Mouse (Mus musculus): ENCODE data around the gene Cyld. TPM values are rescaled to one million over a fixed set of nuclear protein-coding genes. Genes with fewer than 3 reads are reported as not detected.
A peak's percentile ranks its signal among the peaks of the same experiment; 100 is the strongest.

Gene Cyld
- polyA plus RNA-seq, 1 experiment: not detected

GRCm38 (mm10) chr8:88694291-88694690 is 2.5 kb upstream of the Cyld start:
- TF ChIP-seq POLR2A (IDR thresholded peaks at IDR 0.05; ENCODE audit: insufficient read depth, low read depth, low read length) (no peak), CTCF (IDR thresholded peaks at IDR 0.05; ENCODE audit: insufficient read depth, low read depth, low read length) (no peak)
- no peak overlapping the region for H3K4me3 ChIP-seq (ENCODE audit: insufficient read depth, low read depth, low read length)
- H3K4me1 ChIP-seq (ENCODE audit: control insufficient read depth, insufficient read depth, low read length): no peaks in the 10 kb centered on the region
- H3K27ac ChIP-seq (ENCODE audit: insufficient read depth, low read depth, low read length): no peak overlapping the region
- 86% methylated on average over 7 of the region's 7 CpGs for WGBS

- Histone ChIP-seq H3K4me3 (ENCODE audit: insufficient read depth, low read depth, low read length) (peak overlapping the region; percentile 92; the same call in 1 of the 2 replicates), H3K4me1 (ENCODE audit: control insufficient read depth, insufficient read depth, low read length) (no peaks in the 10 kb centered on the region), H3K27ac (ENCODE audit: insufficient read depth, low read depth, low read length) (no peak overlapping the region)
- WGBS: 2% methylated on average over 7 of the region's 7 CpGs
- TF ChIP-seq CTCF (IDR thresholded peaks at IDR 0.05; ENCODE audit: insufficient read depth, low read depth, low read length) (no peak), POLR2A (IDR thresholded peaks at IDR 0.05; ENCODE audit: insufficient read depth, low read depth, low read length) (no peak)
Measured at GRCm38 (mm10) chr8:88696228-88696627, 600 bp upstream of the Cyld start.

GRCm38 (mm10) chr8:88697642-88698031 is 809 bp downstream of the Cyld start:
- TF ChIP-seq CTCF (IDR thresholded peaks at IDR 0.05; ENCODE audit: insufficient read depth, low read depth, low read length) (no peak), POLR2A (IDR thresholded peaks at IDR 0.05; ENCODE audit: insufficient read depth, low read depth, low read length) (no peak)
- 3% methylated on average over 4 of the region's 4 CpGs for WGBS
- H3K27ac ChIP-seq (ENCODE audit: insufficient read depth, low read depth, low read length): peak overlapping the region; percentile 91
- H3K4me3 ChIP-seq (ENCODE audit: insufficient read depth, low read depth, low read length): peak overlapping the region; percentile 92
- H3K4me1 ChIP-seq (ENCODE audit: control insufficient read depth, insufficient read depth, low read length): no peaks in the 10 kb centered on the region

GRCm38 (mm10) chr8:88698048-88698447 is 1.2 kb downstream of the Cyld start:
- WGBS: 7% methylated on average over 2 of the region's 2 CpGs
- TF ChIP-seq CTCF (IDR thresholded peaks at IDR 0.05; ENCODE audit: insufficient read depth, low read depth, low read length) (no peak), POLR2A (IDR thresholded peaks at IDR 0.05; ENCODE audit: insufficient read depth, low read depth, low read length) (no peak)
- Histone ChIP-seq H3K4me1 (ENCODE audit: control insufficient read depth, insufficient read depth, low read length) (no peaks in the 10 kb centered on the region), H3K4me3 (ENCODE audit: insufficient read depth, low read depth, low read length) (peak overlapping the region; percentile 92), H3K27ac (ENCODE audit: insufficient read depth, low read depth, low read length) (0 out of 2 replicates have a peak overlapping the region, but pooled peaks have one; percentile 91)

GRCm38 (mm10) chr8:88701611-88702010 is 4.8 kb downstream of the Cyld start:
- TF ChIP-seq CTCF (IDR thresholded peaks at IDR 0.05; ENCODE audit: insufficient read depth, low read depth, low read length) (no peak), POLR2A (IDR thresholded peaks at IDR 0.05; ENCODE audit: insufficient read depth, low read depth, low read length) (no peak)
- H3K27ac ChIP-seq (ENCODE audit: insufficient read depth, low read depth, low read length): no peak overlapping the region
- WGBS: 28% methylated on average over 2 of the region's 2 CpGs
- H3K4me1 ChIP-seq (ENCODE audit: control insufficient read depth, insufficient read depth, low read length): no peaks in the 10 kb centered on the region
- no peak overlapping the region for H3K4me3 ChIP-seq (ENCODE audit: insufficient read depth, low read depth, low read length)

GRCm38 (mm10) chr8:88702816-88703215 is 6.0 kb downstream of the Cyld start:
- H3K4me3 ChIP-seq (ENCODE audit: insufficient read depth, low read depth, low read length): no peak overlapping the region
- 85% methylated on average over 3 of the region's 3 CpGs for WGBS
- TF ChIP-seq POLR2A (IDR thresholded peaks at IDR 0.05; ENCODE audit: insufficient read depth, low read depth, low read length) (no peak), CTCF (IDR thresholded peaks at IDR 0.05; ENCODE audit: insufficient read depth, low read depth, low read length) (no peak)
- no peaks in the 10 kb centered on the region for H3K4me1 ChIP-seq (ENCODE audit: control insufficient read depth, insufficient read depth, low read length)
- H3K27ac ChIP-seq (ENCODE audit: insufficient read depth, low read depth, low read length): no peak overlapping the region

GRCm38 (mm10) chr8:88723256-88723963 is 26.6 kb downstream of the Cyld start:
- WGBS: 98% methylated on average over 2 of the region's 2 CpGs
- Histone ChIP-seq H3K27ac (ENCODE audit: insufficient read depth, low read depth, low read length) (no peak overlapping the region), H3K4me3 (ENCODE audit: insufficient read depth, low read depth, low read length) (no peak overlapping the region), H3K4me1 (ENCODE audit: control insufficient read depth, insufficient read depth, low read length) (no peaks in the 10 kb centered on the region)
- TF ChIP-seq POLR2A (IDR thresholded peaks at IDR 0.05; ENCODE audit: insufficient read depth, low read depth, low read length) (no peak), CTCF (IDR thresholded peaks at IDR 0.05; ENCODE audit: insufficient read depth, low read depth, low read length) (no peak)

- H3K4me3 ChIP-seq (ENCODE audit: insufficient read depth, low read depth, low read length): no peak overlapping the region
- TF ChIP-seq CTCF (IDR thresholded peaks at IDR 0.05; ENCODE audit: insufficient read depth, low read depth, low read length) (0 out of 2 replicates have a peak, but pooled peaks have one; percentile 6), POLR2A (IDR thresholded peaks at IDR 0.05; ENCODE audit: insufficient read depth, low read depth, low read length) (no peak)
- no peak overlapping the region for H3K27ac ChIP-seq (ENCODE audit: insufficient read depth, low read depth, low read length)
- no peaks in the 10 kb centered on the region for H3K4me1 ChIP-seq (ENCODE audit: control insufficient read depth, insufficient read depth, low read length)
- WGBS: 2% methylated on average over 14 of the region's 14 CpGs
Measured at GRCm38 (mm10) chr8:88755175-88755791, 58.5 kb downstream of the Cyld start.

GRCm38 (mm10) chr8:88761980-88762379 is 65.2 kb downstream of the Cyld start:
- Histone ChIP-seq H3K4me1 (ENCODE audit: control insufficient read depth, insufficient read depth, low read length) (no peaks in the 10 kb centered on the region), H3K27ac (ENCODE audit: insufficient read depth, low read depth, low read length) (no peak overlapping the region), H3K4me3 (ENCODE audit: insufficient read depth, low read depth, low read length) (no peak overlapping the region)
- TF ChIP-seq POLR2A (IDR thresholded peaks at IDR 0.05; ENCODE audit: insufficient read depth, low read depth, low read length): no peak
- no peak for TF ChIP-seq CTCF (IDR thresholded peaks at IDR 0.05; ENCODE audit: insufficient read depth, low read depth, low read length)
- 90% methylated on average over 12 of the region's 12 CpGs for WGBS

All from olfactory bulb, adult 2 months (tissue).